Comparison of ENCODE assay signal across 20 mouse cellular contexts in the genomic region with DNA sequence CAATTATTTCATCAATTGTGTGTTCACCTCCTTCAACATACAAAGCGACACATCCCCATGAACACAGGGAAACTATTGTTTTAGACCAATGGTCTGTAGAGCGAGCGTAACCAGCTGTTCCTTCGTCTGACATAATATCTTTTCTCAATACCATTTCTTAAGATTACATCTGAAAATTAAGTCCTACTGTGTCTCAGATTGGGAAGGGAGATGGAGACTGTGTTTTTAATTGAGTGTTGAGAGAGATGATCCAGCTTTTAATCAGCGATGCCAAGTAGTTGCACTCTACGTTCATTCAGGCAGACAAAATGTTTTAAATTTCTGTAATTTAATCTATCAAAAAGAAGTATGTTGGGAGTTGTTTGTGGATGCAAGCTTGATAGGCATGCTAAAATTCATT.
A peak's percentile ranks its signal among the peaks of the same experiment; 100 is the strongest.
DNase-seq lines count a peak whose midpoint lies in the region; ATAC-seq lines count a peak whose summit lies in the region.
"Had no signal": no experiment of that assay in that cellular context is flagged by ENCODE, and none has a peak within 500 bp of the region (broad histone marks: within the 10 kb centered on the region; RNA-seq: fewer than 3 reads in every experiment).

No protein-coding gene starts in this region.

- ATAC-seq in lung, embryonic 15.5 days (ENCODE audit: borderline replicate concordance, extremely low read depth, low FRiP score, low TSS enrichment), result peak; percentile 89
- peak; percentile 92 for ATAC-seq in lung, embryonic 16.5 days (ENCODE audit: low read depth)
- ATAC-seq: forebrain, embryonic 13.5 days; forebrain, embryonic 15.5 days had no signal

- DNase-seq in lung, postnatal 10 days, result peak; percentile 61
- peak; percentile 30 for DNase-seq in lung, postnatal 25 days (ENCODE audit: low spot score)
- DNase-seq in neural tube, embryonic 10.5 days (ENCODE audit: extremely low spot score, low spot score), result no peak
- no peak for DNase-seq in thymus, postnatal 25 days
- no peak for DNase-seq in layer of hippocampus, adult 9-11 months
- DNase-seq in layer of hippocampus, postnatal 36 days, result no peak
- DNase-seq: adrenal gland, adult 2 months; adrenal gland, postnatal 10 days; adrenal gland, postnatal 25 days; cerebellum, adult 11 months; cerebellum, adult 2 months; cerebellum, adult 9-10 months; cerebellum, postnatal 10 days; cerebellum, postnatal 25 days had no signal

- no peaks in the 10 kb centered on the region for H3K36me3 ChIP-seq in lung, embryonic 15.5 days
- H3K36me3 ChIP-seq in lung, embryonic 16.5 days (ENCODE audit: control insufficient read depth, insufficient read depth, low read length), result no peaks in the 10 kb centered on the region
- H3K36me3 ChIP-seq: embryonic facial prominence, embryonic 10.5 days; embryonic facial prominence, embryonic 12.5 days; forebrain, embryonic 15.5 days had no signal

- H3K27ac ChIP-seq in lung, embryonic 15.5 days, result no peak overlapping the region
- H3K27ac ChIP-seq in lung, embryonic 16.5 days (ENCODE audit: low read length), result no peak overlapping the region
- H3K27ac ChIP-seq: embryonic facial prominence, embryonic 10.5 days; embryonic facial prominence, embryonic 12.5 days; forebrain, embryonic 13.5 days; forebrain, embryonic 15.5 days had no signal

- H3K9me3 ChIP-seq in lung, embryonic 15.5 days, result no peaks in the 10 kb centered on the region
- no peaks in the 10 kb centered on the region for H3K9me3 ChIP-seq in lung, embryonic 16.5 days (ENCODE audit: control insufficient read depth, low read length)
- H3K9me3 ChIP-seq: embryonic facial prominence, embryonic 10.5 days; embryonic facial prominence, embryonic 12.5 days; forebrain, embryonic 13.5 days; forebrain, embryonic 15.5 days had no signal

- 48% methylated on average over 6 of the region's 6 CpGs for WGBS in lung, embryonic 15.5 days
- WGBS in lung, embryonic 16.5 days, result 46% methylated on average over 6 of the region's 6 CpGs

- H3K4me2 ChIP-seq in lung, embryonic 15.5 days, result no peak overlapping the region
- no peak overlapping the region for H3K4me2 ChIP-seq in lung, embryonic 16.5 days (ENCODE audit: low read depth, low read length)
- H3K4me2 ChIP-seq: embryonic facial prominence, embryonic 12.5 days; forebrain, embryonic 13.5 days; forebrain, embryonic 15.5 days had no signal

- H3K4me1 ChIP-seq in lung, embryonic 15.5 days, result peaks cover 9% of the 10 kb centered on the region; the same call in 1 of the 2 replicates
- H3K4me1 ChIP-seq in lung, embryonic 16.5 days (replicated peaks; ENCODE audit: control insufficient read depth, insufficient read depth, low read length), result peaks cover 4% of the 10 kb centered on the region; the same call in 1 of the 2 replicates
- H3K4me1 ChIP-seq: forebrain, embryonic 13.5 days; forebrain, embryonic 15.5 days had no signal

- no peak overlapping the region for H3K9ac ChIP-seq in lung, embryonic 15.5 days
- H3K9ac ChIP-seq in lung, embryonic 16.5 days (ENCODE audit: low read length), result no peak overlapping the region
- H3K9ac ChIP-seq: embryonic facial prominence, embryonic 12.5 days; forebrain, embryonic 13.5 days; forebrain, embryonic 15.5 days had no signal

- H3K4me3 ChIP-seq in lung, embryonic 15.5 days, result no peak overlapping the region
- H3K4me3 ChIP-seq in lung, embryonic 16.5 days (ENCODE audit: low read length), result no peak overlapping the region
- H3K4me3 ChIP-seq: embryonic facial prominence, embryonic 10.5 days; embryonic facial prominence, embryonic 12.5 days; forebrain, embryonic 13.5 days; forebrain, embryonic 15.5 days had no signal

- no peaks in the 10 kb centered on the region for H3K27me3 ChIP-seq in lung, embryonic 15.5 days
- H3K27me3 ChIP-seq in lung, embryonic 16.5 days (ENCODE audit: control insufficient read depth, insufficient read depth, low read depth, low read length), result no peaks in the 10 kb centered on the region
- H3K27me3 ChIP-seq: embryonic facial prominence, embryonic 12.5 days; forebrain, embryonic 13.5 days; forebrain, embryonic 15.5 days had no signal

Comparison
In these comparisons a context has a peak if more than half of its experiments do, and no peak if none do; other contexts are left out.
1. DNase-seq: peak in lung, postnatal 10 days (single experiment) and lung, postnatal 25 days (single experiment); none in neural tube, embryonic 10.5 days (single experiment), thymus, postnatal 25 days (single experiment), layer of hippocampus, adult 9-11 months (single experiment) and layer of hippocampus, postnatal 36 days (0 of 2).